ENCODE assay signal across 17 mouse cellular contexts in the genomic region with DNA sequence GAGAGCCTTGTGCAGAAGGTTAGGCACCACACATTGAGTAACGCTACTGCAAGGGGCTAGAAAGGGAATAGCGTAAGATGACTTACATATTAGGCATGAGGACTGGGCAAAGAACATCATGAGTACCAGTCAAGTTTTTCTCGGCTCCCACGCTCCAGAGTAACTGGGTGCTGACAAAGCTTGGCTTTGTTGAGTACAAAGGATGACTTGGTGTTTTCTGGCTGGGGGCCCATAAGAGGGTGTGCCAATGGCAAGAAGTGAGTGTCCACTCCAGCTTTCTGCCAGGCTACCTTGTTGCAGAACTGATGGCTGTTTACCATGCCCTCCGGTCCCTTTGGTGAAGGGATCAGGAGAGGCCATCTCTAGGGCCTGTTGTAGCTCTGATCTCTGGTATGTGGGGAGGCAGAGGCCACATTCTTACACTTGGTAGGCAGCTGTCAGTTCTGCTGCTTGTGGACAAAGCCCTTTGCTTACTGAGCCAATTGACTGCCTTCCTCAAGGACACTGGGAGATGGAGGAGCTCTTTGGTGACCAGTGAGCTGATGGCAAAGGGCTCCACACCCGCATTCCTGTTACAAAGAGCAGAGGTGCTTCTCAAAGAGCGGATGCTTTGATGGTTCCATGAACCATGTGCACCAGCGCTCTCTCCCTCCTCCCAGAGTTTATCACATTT. TPM values are rescaled to one million over a fixed set of nuclear protein-coding genes. Genes with fewer than 3 reads are reported as not detected.
DNase-seq lines count a peak whose midpoint lies in the region; ATAC-seq lines count a peak whose summit lies in the region.
"Had no signal": no experiment of that assay in that cellular context is flagged by ENCODE, and none has a peak within 500 bp of the region (broad histone marks: within the 10 kb centered on the region; RNA-seq: fewer than 3 reads in every experiment).

No protein-coding gene starts in this region.

- no peak overlapping the region for H3K4me2 ChIP-seq in kidney, embryonic 15.5 days
- H3K4me2 ChIP-seq: embryonic facial prominence, embryonic 13.5 days; heart, embryonic 12.5 days; hindbrain, embryonic 14.5 days; lung, embryonic 14.5 days had no signal

- no peak overlapping the region for H3K9ac ChIP-seq in kidney, embryonic 15.5 days
- H3K9ac ChIP-seq: embryonic facial prominence, embryonic 13.5 days; heart, embryonic 12.5 days; hindbrain, embryonic 14.5 days; lung, embryonic 14.5 days had no signal

- H3K4me3 ChIP-seq in kidney, embryonic 15.5 days (replicated peaks), result no peak overlapping the region
- H3K4me3 ChIP-seq in midbrain, embryonic 10.5 days, result no peak overlapping the region
- H3K4me3 ChIP-seq: embryonic facial prominence, embryonic 13.5 days; heart, embryonic 12.5 days; layer of hippocampus, adult 2 months; limb, embryonic 10.5 days had no signal

- peak; percentile 16 for DNase-seq in kidney, postnatal 10 days
- peak; percentile 32 for DNase-seq in R1 (ENCODE audit: low read depth, low spot score)
- DNase-seq in adrenal gland, postnatal 25 days, result peak; percentile 82
- DNase-seq in lung, postnatal 36 days, result peak; percentile 74
- DNase-seq in thymus, postnatal 10 days (ENCODE audit: low spot score in 2 of 2), result no peak
- DNase-seq in midbrain, embryonic 10.5 days (ENCODE audit: low spot score), result no peak
- DNase-seq: cerebellum, adult 9-11 months; lung, embryonic 14.5 days; thymus, postnatal 25 days had no signal

- H3K9me3 ChIP-seq in kidney, embryonic 15.5 days (replicated peaks), result no peaks in the 10 kb centered on the region
- H3K9me3 ChIP-seq in midbrain, embryonic 10.5 days (replicated peaks), result no peaks in the 10 kb centered on the region
- H3K9me3 ChIP-seq: embryonic facial prominence, embryonic 13.5 days; heart, embryonic 12.5 days; limb, embryonic 10.5 days had no signal

- peaks cover 9% of the 10 kb centered on the region for H3K4me1 ChIP-seq in kidney, embryonic 15.5 days
- peaks cover 11% of the 10 kb centered on the region for H3K4me1 ChIP-seq in midbrain, embryonic 10.5 days

- H3K27me3 ChIP-seq in kidney, embryonic 15.5 days, result no peaks in the 10 kb centered on the region
- no peaks in the 10 kb centered on the region for H3K27me3 ChIP-seq in midbrain, embryonic 10.5 days (ENCODE audit: low read depth, poor library complexity, severe bottlenecking)
- H3K27me3 ChIP-seq: embryonic facial prominence, embryonic 13.5 days; heart, embryonic 12.5 days had no signal

- no peak overlapping the region for H3K27ac ChIP-seq in kidney, embryonic 15.5 days
- no peak overlapping the region; the same call in 1 of the 2 replicates for H3K27ac ChIP-seq in midbrain, embryonic 10.5 days (replicated peaks)
- H3K27ac ChIP-seq: embryonic facial prominence, embryonic 13.5 days; hindbrain, embryonic 14.5 days; layer of hippocampus, adult 2 months; limb, embryonic 10.5 days had no signal

- 91% methylated on average over 8 of the region's 8 CpGs for WGBS in kidney, embryonic 15.5 days
- WGBS in midbrain, embryonic 10.5 days, result 92% methylated on average over 8 of the region's 8 CpGs

- no peaks in the 10 kb centered on the region for H3K36me3 ChIP-seq in kidney, embryonic 15.5 days
- no peaks in the 10 kb centered on the region for H3K36me3 ChIP-seq in midbrain, embryonic 10.5 days
- H3K36me3 ChIP-seq: embryonic facial prominence, embryonic 13.5 days; heart, embryonic 12.5 days; limb, embryonic 10.5 days had no signal

- ATAC-seq in kidney, embryonic 15.5 days (replicated peaks; ENCODE audit: low FRiP score), result no peak

RNA-seq across cellular contexts. Expression of a gene that starts 26.4 kb away (rescaled TPM):
- polyA plus RNA-seq in kidney, embryonic 15.5 days (2015; fragmentation: Nextera tagmentation; extraction: Ambion mirVana), result not detected in 2 replicates
- total RNA-seq in adrenal gland, postnatal 25 days (2021), result not detected in 2 replicates
- not detected in 2 replicates for polyA plus RNA-seq in midbrain, embryonic 10.5 days (2016; fragmentation: Nextera tagmentation; extraction: Ambion mirVana)
- total RNA-seq: adrenal gland, adult 18-20 months; layer of hippocampus, adult 2 months; monocyte, adult 5-6 weeks had no signal
- polyA plus RNA-seq: embryonic facial prominence, embryonic 13.5 days; heart, embryonic 12.5 days; hindbrain, embryonic 14.5 days; limb, embryonic 10.5 days; lung, embryonic 14.5 days had no signal

Comparison
In these comparisons a context has a peak if more than half of its experiments do, and no peak if none do; other contexts are left out.
1. DNase-seq: peak in kidney, postnatal 10 days (single experiment), R1 (single experiment), adrenal gland, postnatal 25 days (single experiment) and lung, postnatal 36 days (single experiment); none in thymus, postnatal 10 days (0 of 2) and midbrain, embryonic 10.5 days (single experiment).